Mouse (Mus musculus): Measurements from ENCODE around the gene Rbpms2. TPM values are rescaled to one million over a fixed set of nuclear protein-coding genes. Genes with fewer than 3 reads are reported as not detected.

The Rbpms2 gene
- total RNA-seq, 1 experiment: 44.7 TPM

DNA sequence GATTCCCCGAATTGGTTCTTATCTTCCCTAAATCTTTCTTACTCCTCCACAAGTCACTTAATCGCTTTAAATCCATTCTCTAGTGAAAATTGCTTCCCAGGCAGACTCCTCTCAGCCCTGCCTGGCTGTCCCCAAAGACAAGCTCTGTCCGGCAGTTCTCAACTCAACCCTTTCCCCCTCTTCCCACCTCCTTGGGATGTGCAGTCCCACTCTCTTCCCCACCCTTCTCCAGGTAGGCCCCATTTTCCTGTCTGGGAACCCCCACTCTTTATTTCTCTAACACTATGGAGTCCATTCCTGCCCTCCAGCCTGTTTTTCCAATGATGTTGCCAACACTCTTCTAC lies 47.6 kb downstream of the Rbpms2 start:
- DNase-seq (ENCODE audit: low read depth, low spot score): no peak
- Histone ChIP-seq H3K4me1 (ENCODE audit: control insufficient read depth in 2 of 2, insufficient read depth in 2 of 2, low read length in 2 of 2, poor library complexity in 1 of 2) (peaks cover 10 to 19% of the 10 kb centered on the region in 2 experiments), H3K4me3 (ENCODE audit: insufficient read depth in 1 of 2, low read depth in 1 of 2, low read length in 2 of 2, poor library complexity in 1 of 2, severe bottlenecking in 1 of 2) (peak overlapping the region; percentile 83 to 84), H3K9me3 (ENCODE audit: control insufficient read depth, insufficient read depth, low read depth, low read length) (no peaks in the 10 kb centered on the region), H3K27ac (ENCODE audit: insufficient read depth, low read depth, low read length, poor library complexity, severe bottlenecking) (no peak overlapping the region; the same call in 1 of the 2 replicates), H3K36me3 (ENCODE audit: control insufficient read depth, insufficient read depth, low read length, poor library complexity, severe bottlenecking) (no peaks in the 10 kb centered on the region), H3K9ac (ENCODE audit: insufficient read depth, low read depth, low read length, poor library complexity, severe bottlenecking) (peak overlapping the region; percentile 88)
- TF ChIP-seq ZC3H11A (IDR thresholded peaks at IDR 0.05; ENCODE audit: borderline replicate concordance, low read depth, low read length) (no peak), MAFK (IDR thresholded peaks at IDR 0.05; ENCODE audit: insufficient read depth, low read depth, low read length) (no peak), CHD2 (IDR thresholded peaks at IDR 0.05; ENCODE audit: low read depth, low read length) (no peak), ZNF384 (IDR thresholded peaks at IDR 0.05; ENCODE audit: low read depth, low read length) (no peak), HCFC1 (IDR thresholded peaks at IDR 0.05; ENCODE audit: borderline replicate concordance, insufficient read depth, low read length) (no peak)
- in situ Hi-C loops (cut with MboI; ENCODE audit: low sequenced_read_pairs in 2 of 2, unreplicated experiment in 2 of 2): no loop called here

DNA sequence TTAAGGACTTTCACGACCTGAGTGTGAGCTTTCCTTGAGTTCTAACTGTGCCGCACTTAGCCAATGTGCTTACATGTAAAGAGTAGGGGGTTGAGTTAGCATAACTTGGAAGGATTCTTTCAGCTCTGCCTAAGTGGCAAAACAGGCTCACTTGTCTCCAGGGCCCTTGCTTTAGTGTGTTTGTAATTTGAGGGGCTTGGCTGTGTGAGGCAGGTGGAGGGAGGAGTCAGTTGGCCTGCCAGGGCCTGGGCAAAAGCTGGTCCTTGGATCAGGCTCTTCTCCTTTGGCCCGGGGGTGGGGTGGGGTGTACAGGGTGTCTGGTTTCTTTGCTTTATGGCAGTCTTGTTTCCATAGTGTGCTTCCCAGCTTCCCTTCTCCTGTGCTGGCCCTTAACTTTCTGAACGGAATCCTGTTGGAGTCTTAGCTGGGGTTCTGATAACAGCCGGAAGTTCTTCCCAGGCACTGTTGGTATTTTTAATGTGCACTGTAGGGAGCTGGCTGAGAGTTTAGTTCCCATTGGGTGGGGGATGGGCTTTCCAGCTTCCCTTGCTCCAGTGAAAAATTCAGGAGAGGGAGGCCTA lies 49.8 kb downstream of the Rbpms2 start:
- peak; percentile 78 for DNase-seq (ENCODE audit: low read depth, low spot score)
- in situ Hi-C loops (cut with MboI; ENCODE audit: low sequenced_read_pairs in 2 of 2, unreplicated experiment in 2 of 2): no loop called here
- TF ChIP-seq CHD2 (IDR thresholded peaks at IDR 0.05; ENCODE audit: low read depth, low read length): no peak
- TF ChIP-seq HCFC1 (IDR thresholded peaks at IDR 0.05; ENCODE audit: borderline replicate concordance, insufficient read depth, low read length): no peak
- no peak for TF ChIP-seq ZC3H11A (IDR thresholded peaks at IDR 0.05; ENCODE audit: borderline replicate concordance, low read depth, low read length)
- TF ChIP-seq ZNF384 (IDR thresholded peaks at IDR 0.05; ENCODE audit: low read depth, low read length): no peak
- no peak for TF ChIP-seq MAFK (IDR thresholded peaks at IDR 0.05; ENCODE audit: insufficient read depth, low read depth, low read length)
- peak overlapping the region; percentile 62; the same call in 1 of the 2 replicates for H3K27ac ChIP-seq (ENCODE audit: insufficient read depth, low read depth, low read length, poor library complexity, severe bottlenecking)
- H3K9ac ChIP-seq (ENCODE audit: insufficient read depth, low read depth, low read length, poor library complexity, severe bottlenecking): peak overlapping the region; percentile 1; the same call in 1 of the 2 replicates
- no peaks in the 10 kb centered on the region for H3K36me3 ChIP-seq (ENCODE audit: control insufficient read depth, insufficient read depth, low read length, poor library complexity, severe bottlenecking)
- no peaks in the 10 kb centered on the region for H3K9me3 ChIP-seq (ENCODE audit: control insufficient read depth, insufficient read depth, low read depth, low read length)
- H3K4me1 ChIP-seq (ENCODE audit: control insufficient read depth in 2 of 2, insufficient read depth in 2 of 2, low read length in 2 of 2, poor library complexity in 1 of 2): peaks cover 19% of the 10 kb centered on the region in 2 experiments
- H3K4me3 ChIP-seq (ENCODE audit: insufficient read depth in 1 of 2, low read depth in 1 of 2, low read length in 2 of 2, poor library complexity in 1 of 2, severe bottlenecking in 1 of 2): peak overlapping the region; percentile 14 to 24

GRCm38 (mm10) chr9:65680938-65681633 lies 51.6 kb downstream of the Rbpms2 start:
- Histone ChIP-seq H3K9ac (ENCODE audit: insufficient read depth, low read depth, low read length, poor library complexity, severe bottlenecking) (no peak overlapping the region), H3K9me3 (ENCODE audit: control insufficient read depth, insufficient read depth, low read depth, low read length) (no peaks in the 10 kb centered on the region), H3K4me3 (ENCODE audit: insufficient read depth in 1 of 2, low read depth in 1 of 2, low read length in 2 of 2, poor library complexity in 1 of 2, severe bottlenecking in 1 of 2) (no peak overlapping the region), H3K36me3 (ENCODE audit: control insufficient read depth, insufficient read depth, low read length, poor library complexity, severe bottlenecking) (no peaks in the 10 kb centered on the region; the same call in 1 of the 2 replicates), H3K27ac (ENCODE audit: insufficient read depth, low read depth, low read length, poor library complexity, severe bottlenecking) (peak overlapping the region; percentile 67; the same call in 1 of the 2 replicates), H3K4me1 (ENCODE audit: control insufficient read depth in 2 of 2, insufficient read depth in 2 of 2, low read length in 2 of 2, poor library complexity in 1 of 2) (peaks cover 19 to 20% of the 10 kb centered on the region in 2 experiments)
- DNase-seq (ENCODE audit: low read depth, low spot score): no peak
- in situ Hi-C loops (cut with MboI; ENCODE audit: low sequenced_read_pairs in 2 of 2, unreplicated experiment in 2 of 2): no loop called here
- TF ChIP-seq ZC3H11A (IDR thresholded peaks at IDR 0.05; ENCODE audit: borderline replicate concordance, low read depth, low read length) (no peak), MAFK (IDR thresholded peaks at IDR 0.05; ENCODE audit: insufficient read depth, low read depth, low read length) (no peak), HCFC1 (IDR thresholded peaks at IDR 0.05; ENCODE audit: borderline replicate concordance, insufficient read depth, low read length) (no peak), CHD2 (IDR thresholded peaks at IDR 0.05; ENCODE audit: low read depth, low read length) (no peak), ZNF384 (IDR thresholded peaks at IDR 0.05; ENCODE audit: low read depth, low read length) (no peak)

GRCm38 (mm10) chr9:65681634-65681940 lies 52.1 kb downstream of the Rbpms2 start:
- Histone ChIP-seq H3K4me3 (ENCODE audit: insufficient read depth in 1 of 2, low read depth in 1 of 2, low read length in 2 of 2, poor library complexity in 1 of 2, severe bottlenecking in 1 of 2) (no peak overlapping the region), H3K27ac (ENCODE audit: insufficient read depth, low read depth, low read length, poor library complexity, severe bottlenecking) (peak overlapping the region; percentile 67; the same call in 1 of the 2 replicates), H3K9me3 (ENCODE audit: control insufficient read depth, insufficient read depth, low read depth, low read length) (no peaks in the 10 kb centered on the region), H3K4me1 (ENCODE audit: control insufficient read depth in 2 of 2, insufficient read depth in 2 of 2, low read length in 2 of 2, poor library complexity in 1 of 2) (peaks cover 19 to 20% of the 10 kb centered on the region in 2 experiments), H3K36me3 (ENCODE audit: control insufficient read depth, insufficient read depth, low read length, poor library complexity, severe bottlenecking) (no peaks in the 10 kb centered on the region; the same call in none of the 2 replicates), H3K9ac (ENCODE audit: insufficient read depth, low read depth, low read length, poor library complexity, severe bottlenecking) (no peak overlapping the region)
- in situ Hi-C loops (cut with MboI; ENCODE audit: low sequenced_read_pairs in 2 of 2, unreplicated experiment in 2 of 2): no loop called here
- no peak for DNase-seq (ENCODE audit: low read depth, low spot score)
- TF ChIP-seq ZNF384 (IDR thresholded peaks at IDR 0.05; ENCODE audit: low read depth, low read length) (no peak), ZC3H11A (IDR thresholded peaks at IDR 0.05; ENCODE audit: borderline replicate concordance, low read depth, low read length) (no peak), CHD2 (IDR thresholded peaks at IDR 0.05; ENCODE audit: low read depth, low read length) (no peak), HCFC1 (IDR thresholded peaks at IDR 0.05; ENCODE audit: borderline replicate concordance, insufficient read depth, low read length) (no peak), MAFK (IDR thresholded peaks at IDR 0.05; ENCODE audit: insufficient read depth, low read depth, low read length) (no peak)

Measured in ES-E14 (cell line).